Mouse (Mus musculus) inflammation-experienced regulatory T-cells, adult 6 months (primary cell): Measurements from ENCODE around the gene Abcc12. TPM values are rescaled to one million over a fixed set of nuclear protein-coding genes. Genes with fewer than 3 reads are reported as not detected.

Experiments used
- polyA plus RNA-seq, 3 experiments: library from polyadenylated mRNA; unstranded; fragments of 100-300 nt; shearing (Covaris generic); gene quantifications; one replicate each; pipeline ENCODE4 v1.2.1; 2017

The Abcc12 gene
- polyA plus RNA-seq, 3 experiments from 2014 or later, result not detected

Other genes with a start within 250 kb of the Abcc12 start
- 10 to 100 TPM; 68.5 to 84.9 (median 70.1) TPM for gene Lonp2, start 43.4 kb upstream of the Abcc12 start, polyA plus RNA-seq
- under 1 TPM in 1 of 3 experiments, not detected in 2; 0.51 TPM for gene Gm10638, start 165.0 kb upstream of the Abcc12 start, polyA plus RNA-seq
- gene Siah1a, start 165.2 kb upstream of the Abcc12 start, polyA plus RNA-seq, result 1 to 10 TPM; 4.6 to 9.0 (median 6.2) TPM